Mouse (Mus musculus) lung, embryonic 14.5 days (tissue): ENCODE results near the gene Gstm6. TPM values are rescaled to one million over a fixed set of nuclear protein-coding genes. Genes with fewer than 3 reads are reported as not detected.

Source experiments
- ATAC-seq: fragments of 200-750 bp; cut with Nextera tagmentation; 2 replicates; pipeline ENCODE4 v1.8.0; 2017; ENCODE audit warnings: mild to moderate bottlenecking, moderate TSS enrichment, moderate library complexity; ENCODE audit not compliant: insufficient read depth
- DNase-seq: peaks from one replicate; pipeline ENCODE4 v3.0.0-alpha.2; 2015
- H3K27ac ChIP-seq: fragments of 300-500 bp; sonication (generic); 2 replicates; pipeline ENCODE4 v1.5.1; 2014; ENCODE audit warnings: low read depth, mild to moderate bottlenecking, moderate library complexity
- H3K27me3 ChIP-seq: fragments of 300-500 bp; sonication (generic); 2 replicates; pipeline ENCODE4 v1.6.1; 2014; ENCODE audit warnings: low read length, control low read depth; ENCODE audit not compliant: insufficient read depth
- H3K36me3 ChIP-seq: fragments of 300-500 bp; sonication (generic); 2 replicates; pipeline ENCODE4 v1.6.1; 2014; ENCODE audit warnings: control low read depth; ENCODE audit not compliant: insufficient read depth
- H3K4me1 ChIP-seq: fragments of 300-500 bp; sonication (generic); 2 replicates; pipeline ENCODE4 v1.6.1; 2014; ENCODE audit warnings: antibody characterized with exemption, control low read depth; ENCODE audit not compliant: insufficient read depth
- H3K4me2 ChIP-seq: fragments of 300-500 bp; sonication (generic); 2 replicates; pipeline ENCODE4 v1.6.1; 2014; ENCODE audit warnings: mild to moderate bottlenecking
- H3K4me3 ChIP-seq: fragments of 300-500 bp; sonication (generic); 2 replicates; pipeline ENCODE4 v1.5.1; 2014; ENCODE audit warnings: low read depth, low read length
- H3K9ac ChIP-seq: fragments of 300-500 bp; sonication (generic); 2 replicates; pipeline ENCODE4 v1.6.1; 2014
- H3K9me3 ChIP-seq: fragments of 300-500 bp; sonication (generic); 2 replicates; pipeline ENCODE4 v1.6.1; 2016; ENCODE audit warnings: low read depth, low read length, control low read depth
- CTCF ChIP-seq: IDR thresholded peaks from 2 replicates; pipeline ENCODE4 v1.5.1; 2016; ENCODE audit warnings: antibody characterized with exemption, low read depth
- WGBS: fragments of 180-500 bp; shearing (Covaris S2); extraction: QIAGEN DNeasy Blood & Tissue Kit; methylation state at CpG from one replicate; pipeline ENCODE4 v1.1.7; 2014; 5-methylcytosine and 5-hydroxymethylcytosine counted together
- polyA plus RNA-seq: library from polyadenylated mRNA; unstranded; fragments of >200 nt; fragmentation: Nextera tagmentation; extraction: Ambion mirVana; gene quantifications from 2 replicates; pipeline ENCODE4 v1.2.1, GENCODE M21; 2014

Gstm6 gene
- polyA plus RNA-seq, 1 experiment from 2014 or later = 2.2 TPM

GRCm38 (mm10) chr3:107917783-107918408, 25.7 kb downstream of the Gstm6 start:
- no peak overlapping the region for H3K27ac ChIP-seq
- no peaks in the 10 kb centered on the region for H3K27me3 ChIP-seq
- H3K9ac ChIP-seq = no peak overlapping the region
- no peaks in the 10 kb centered on the region for H3K4me1 ChIP-seq
- WGBS = 56% methylated on average over 7 of the region's 7 CpGs
- H3K4me3 ChIP-seq = no peak overlapping the region
- no peaks in the 10 kb centered on the region for H3K36me3 ChIP-seq
- H3K4me2 ChIP-seq = no peak overlapping the region
- TF ChIP-seq CTCF = peak; percentile 74
- DNase-seq (peak; percentile 85), ATAC-seq (peak; percentile 56; the same call in 1 of the 2 replicates)
- no peaks in the 10 kb centered on the region for H3K9me3 ChIP-seq

GRCm38 (mm10) chr3:107917097-107917496, 26.5 kb downstream of the Gstm6 start:
- H3K9ac ChIP-seq = no peak overlapping the region
- no peaks in the 10 kb centered on the region for H3K36me3 ChIP-seq
- H3K4me3 ChIP-seq = no peak overlapping the region
- H3K4me1 ChIP-seq = no peaks in the 10 kb centered on the region
- peak; percentile 35; the same call in 1 of the 2 replicates for TF ChIP-seq CTCF
- no peaks in the 10 kb centered on the region for H3K27me3 ChIP-seq
- 74% methylated on average over 3 of the region's 3 CpGs for WGBS
- H3K9me3 ChIP-seq = no peaks in the 10 kb centered on the region
- H3K4me2 ChIP-seq = no peak overlapping the region
- ATAC-seq (no peak), DNase-seq (no peak)
- no peak overlapping the region for H3K27ac ChIP-seq

GRCm38 (mm10) chr3:107916674-107917073, 26.9 kb downstream of the Gstm6 start:
- DNase-seq (no peak), ATAC-seq (no peak)
- H3K4me3 ChIP-seq = no peak overlapping the region
- H3K4me2 ChIP-seq = no peak overlapping the region
- no peak overlapping the region for H3K9ac ChIP-seq
- 72% methylated on average over 15 of the region's 15 CpGs for WGBS
- H3K27me3 ChIP-seq = no peaks in the 10 kb centered on the region
- no peaks in the 10 kb centered on the region for H3K4me1 ChIP-seq
- no peak overlapping the region for H3K27ac ChIP-seq
- no peaks in the 10 kb centered on the region for H3K9me3 ChIP-seq
- no peaks in the 10 kb centered on the region for H3K36me3 ChIP-seq
- TF ChIP-seq CTCF = no peak

- Histone ChIP-seq H3K4me1 (no peaks in the 10 kb centered on the region), H3K4me3 (no peak overlapping the region), H3K27ac (no peak overlapping the region), H3K36me3 (no peaks in the 10 kb centered on the region), H3K9me3 (no peaks in the 10 kb centered on the region), H3K9ac (no peak overlapping the region), H3K27me3 (no peaks in the 10 kb centered on the region), H3K4me2 (no peak overlapping the region)
- DNase-seq (no peak), ATAC-seq (no peak)
- no peak for TF ChIP-seq CTCF
- WGBS = 54% methylated on average over 6 of the region's 6 CpGs
These were observed 37.6 kb downstream of the Gstm6 start for GRCm38 (mm10) chr3:107905942-107906341.

GRCm38 (mm10) chr3:107900955-107901673, 42.4 kb downstream of the Gstm6 start:
- H3K27ac ChIP-seq = no peak overlapping the region
- no peaks in the 10 kb centered on the region for H3K27me3 ChIP-seq
- H3K4me3 ChIP-seq = no peak overlapping the region
- no peak for ATAC-seq
- whole genome bisulfite sequencing = 65% methylated on average over 11 of the region's 11 CpGs
- peak; percentile 5 for DNase-seq
- TF ChIP-seq CTCF = no peak
- no peak overlapping the region for H3K4me2 ChIP-seq
- H3K36me3 ChIP-seq = peaks cover 19% of the 10 kb centered on the region; the same call in 1 of the 2 replicates
- no peaks in the 10 kb centered on the region for H3K4me1 ChIP-seq
- H3K9me3 ChIP-seq = no peaks in the 10 kb centered on the region
- no peak overlapping the region for H3K9ac ChIP-seq

- WGBS = 93% methylated on average over 13 of the region's 13 CpGs
- Histone ChIP-seq H3K4me1 (peaks cover 2% of the 10 kb centered on the region; the same call in 1 of the 2 replicates), H3K9ac (no peak overlapping the region), H3K27ac (no peak overlapping the region), H3K4me3 (no peak overlapping the region), H3K27me3 (no peaks in the 10 kb centered on the region), H3K9me3 (no peaks in the 10 kb centered on the region), H3K4me2 (no peak overlapping the region), H3K36me3 (peaks cover 19% of the 10 kb centered on the region; the same call in 1 of the 2 replicates)
- ATAC-seq (no peak), DNase-seq (no peak)
- no peak for TF ChIP-seq CTCF
These were observed 44.9 kb downstream of the Gstm6 start for GRCm38 (mm10) chr3:107898691-107899090.
